Mouse (Mus musculus) intestine, embryonic 16.5 days (tissue): ENCODE results near the gene Mcfd2. TPM values are rescaled to one million over a fixed set of nuclear protein-coding genes. Genes with fewer than 3 reads are reported as not detected.

Experiments
- ATAC-seq: fragments of 200-750 bp; cut with Nextera tagmentation; 2 replicates; pipeline ENCODE4 v1.8.0; 2017; ENCODE audit warnings: moderate TSS enrichment, moderate library complexity
- H3K27ac ChIP-seq: fragments of 300-500 bp; sonication (generic); 2 replicates; pipeline ENCODE4 v1.5.1; 2014; ENCODE audit warnings: mild to moderate bottlenecking, low read length
- H3K27me3 ChIP-seq: fragments of 300-500 bp; sonication (generic); replicated peaks from 2 replicates; pipeline ENCODE4 v1.6.1; 2014; ENCODE audit warnings: low read length, control low read depth, mixed read lengths; ENCODE audit not compliant: control insufficient read depth, insufficient read depth
- H3K36me3 ChIP-seq: fragments of 300-500 bp; sonication (generic); 2 replicates; pipeline ENCODE4 v1.6.1; 2014; ENCODE audit warnings: low read length, control low read depth; ENCODE audit not compliant: control insufficient read depth, insufficient read depth
- H3K4me1 ChIP-seq: fragments of 300-500 bp; sonication (generic); 2 replicates; pipeline ENCODE4 v1.6.1; 2014; ENCODE audit warnings: low read length, control low read depth, mixed read lengths; ENCODE audit not compliant: control insufficient read depth, insufficient read depth
- H3K4me2 ChIP-seq: fragments of 300-500 bp; sonication (generic); 2 replicates; pipeline ENCODE4 v1.6.1; 2014; ENCODE audit warnings: low read depth, low read length, control low read depth
- H3K4me3 ChIP-seq: fragments of 300-500 bp; sonication (generic); 2 replicates; pipeline ENCODE4 v1.5.1; 2014; ENCODE audit warnings: mild to moderate bottlenecking, low read length
- H3K9ac ChIP-seq: fragments of 300-500 bp; sonication (generic); 2 replicates; pipeline ENCODE4 v1.6.1; 2014; ENCODE audit warnings: low read depth, low read length
- H3K9me3 ChIP-seq: fragments of 300-500 bp; sonication (generic); 2 replicates; pipeline ENCODE4 v1.6.1; 2016; ENCODE audit warnings: low read length, control low read depth; ENCODE audit not compliant: control insufficient read depth
- WGBS: fragments of 180-500 bp; shearing (Covaris S2); extraction: QIAGEN DNeasy Blood & Tissue Kit; methylation state at CpG from one replicate; pipeline ENCODE4 v1.1.7; 2014; 5-methylcytosine and 5-hydroxymethylcytosine counted together
- polyA plus RNA-seq: library from polyadenylated mRNA; unstranded; fragments of >200 nt; fragmentation: Nextera tagmentation; extraction: Ambion mirVana; gene quantifications from 2 replicates; pipeline ENCODE4 v1.2.1, GENCODE M21; 2015

Mcfd2 gene
- polyA plus RNA-seq, 1 experiment from 2014 or later: 150 TPM

DNA sequence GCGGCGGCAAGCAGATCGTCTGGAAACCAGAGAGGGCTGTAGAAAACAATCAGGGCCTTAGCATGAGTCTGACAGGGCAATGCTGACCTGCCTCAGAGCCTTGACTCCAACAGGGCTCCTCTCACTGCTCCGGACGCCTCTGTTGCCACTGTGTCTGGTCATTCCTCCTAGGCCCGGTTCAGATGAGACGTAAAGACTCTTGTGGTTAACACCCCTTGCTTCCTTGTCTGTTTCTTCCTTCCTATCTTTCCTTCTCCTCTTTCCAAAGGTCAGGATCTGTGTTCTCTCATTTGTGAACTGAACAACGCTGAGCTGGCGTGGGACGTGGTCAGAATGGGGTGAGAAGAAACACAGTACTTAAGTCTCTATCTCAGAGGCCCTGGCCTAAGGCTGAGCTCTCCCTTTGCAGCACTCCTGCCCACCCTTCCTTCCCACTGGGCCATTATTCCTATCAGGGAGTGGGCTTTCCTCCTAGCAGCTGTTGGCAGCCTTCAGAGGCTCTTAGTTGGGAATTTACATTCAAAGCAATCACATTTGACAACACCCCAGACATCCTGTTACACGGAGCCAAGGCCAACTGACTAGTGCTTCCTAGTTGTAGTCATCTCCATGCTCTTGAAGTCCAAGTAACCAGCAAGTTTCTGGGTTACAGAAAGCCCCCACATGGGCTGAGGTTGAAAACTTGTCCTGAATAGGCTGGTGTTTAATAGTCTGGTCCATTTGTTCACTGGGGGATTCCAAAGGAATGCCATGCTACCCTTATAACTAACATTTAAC lies 1.5 kb downstream of the Mcfd2 start:
- H3K9me3 ChIP-seq: no peaks in the 10 kb centered on the region
- 80% methylated on average over 11 of the region's 11 CpGs for WGBS
- H3K27ac ChIP-seq: peak overlapping the region; percentile 63
- ATAC-seq: no peak
- H3K4me1 ChIP-seq: peaks cover 11% of the 10 kb centered on the region
- H3K4me2 ChIP-seq: peak overlapping the region; percentile 79
- peaks cover 15% of the 10 kb centered on the region; the same call in 1 of the 2 replicates for H3K36me3 ChIP-seq
- H3K27me3 ChIP-seq: no peaks in the 10 kb centered on the region
- H3K9ac ChIP-seq: peak overlapping the region; percentile 98
- peak overlapping the region; percentile 95 for H3K4me3 ChIP-seq

DNA sequence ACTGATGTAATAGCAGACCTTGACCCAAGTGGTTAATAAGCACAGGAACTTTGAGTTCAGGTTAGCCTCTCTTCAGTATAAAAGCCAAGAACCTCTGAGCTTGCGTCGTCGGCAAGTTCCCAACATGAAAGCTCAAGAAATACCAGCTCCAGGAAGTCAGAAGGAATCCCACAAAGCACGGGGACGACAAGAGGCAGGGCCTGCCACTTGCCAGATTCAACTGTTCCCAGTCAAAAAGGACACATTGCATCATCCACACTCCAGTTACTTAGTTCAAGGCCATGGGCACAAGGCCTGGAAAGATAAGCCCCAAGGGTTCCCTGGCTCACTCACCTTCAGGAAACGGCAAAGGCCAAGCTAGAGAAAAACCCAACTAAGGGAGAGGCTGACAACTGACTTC lies 2.3 kb downstream of the Mcfd2 start:
- peak overlapping the region; percentile 63 for H3K27ac ChIP-seq

DNA sequence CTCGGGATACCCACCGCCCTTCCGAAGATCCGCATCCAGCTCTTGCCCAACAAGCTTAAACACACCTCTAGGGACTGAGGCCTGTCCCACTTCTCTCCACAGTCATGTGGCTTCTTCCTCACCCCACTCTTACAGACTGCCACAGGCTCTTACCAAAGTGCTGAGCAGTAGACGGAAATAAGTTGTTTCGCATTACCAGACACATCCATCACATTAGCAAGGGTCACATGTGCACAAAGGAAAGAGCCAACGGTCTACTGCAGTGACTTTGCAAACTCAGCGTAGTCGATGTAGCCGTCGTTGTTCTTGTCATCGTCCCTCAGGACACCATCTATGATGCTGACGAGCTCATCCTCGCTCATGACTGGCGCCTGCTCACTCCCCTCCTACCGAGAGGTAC lies 10.1 kb downstream of the Mcfd2 start:
- Histone ChIP-seq H3K27ac (no peak overlapping the region), H3K36me3 (peaks cover 44% of the 10 kb centered on the region), H3K4me2 (no peak overlapping the region), H3K9ac (no peak overlapping the region), H3K27me3 (no peaks in the 10 kb centered on the region), H3K4me3 (no peak overlapping the region), H3K9me3 (no peaks in the 10 kb centered on the region), H3K4me1 (no peaks in the 10 kb centered on the region)
- 88% methylated on average over 16 of the region's 16 CpGs for WGBS
- no peak for ATAC-seq

More for the DNA sequence above, 2.3 kb downstream of the Mcfd2 start:
- no peaks in the 10 kb centered on the region for H3K27me3 ChIP-seq
- no peaks in the 10 kb centered on the region for H3K9me3 ChIP-seq
- peaks cover 11% of the 10 kb centered on the region for H3K4me1 ChIP-seq
- no peak for ATAC-seq
- 81% methylated on average over 6 of the region's 6 CpGs for whole genome bisulfite sequencing
- no peak overlapping the region for H3K4me3 ChIP-seq
- H3K4me2 ChIP-seq: peak overlapping the region; percentile 79
- H3K36me3 ChIP-seq: peaks cover 15% of the 10 kb centered on the region; the same call in 1 of the 2 replicates
- no peak overlapping the region for H3K9ac ChIP-seq

GRCm38 (mm10) chr17:87254384-87254783 lies 11.4 kb downstream of the Mcfd2 start:
- ATAC-seq: no peak
- Histone ChIP-seq H3K4me1 (no peaks in the 10 kb centered on the region), H3K9ac (no peak overlapping the region), H3K9me3 (no peaks in the 10 kb centered on the region), H3K4me2 (no peak overlapping the region), H3K27me3 (no peaks in the 10 kb centered on the region), H3K36me3 (peaks cover 35% of the 10 kb centered on the region), H3K27ac (no peak overlapping the region; the same call in 1 of the 2 replicates), H3K4me3 (no peak overlapping the region)
- WGBS: 80% methylated on average over 8 of the region's 8 CpGs

DNA sequence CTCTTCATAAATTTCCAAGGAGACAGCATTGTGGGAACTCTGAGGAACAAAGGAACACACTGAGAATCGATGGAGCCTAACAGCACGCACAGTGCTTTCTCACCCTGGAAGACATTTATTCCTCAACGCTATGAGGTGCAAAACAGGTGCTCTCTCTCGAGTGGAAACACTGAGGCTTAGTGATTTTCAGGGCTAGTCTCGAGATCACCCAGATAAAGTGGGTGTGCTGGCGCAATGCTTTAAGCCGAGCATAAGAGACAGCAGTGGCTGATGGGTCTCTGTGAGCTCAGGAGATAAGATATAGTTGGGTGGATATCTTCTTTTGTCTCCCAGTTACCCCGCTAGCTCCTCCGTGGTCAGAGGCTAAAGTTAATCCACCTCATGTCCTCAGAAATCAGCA lies 19.6 kb downstream of the Mcfd2 start:
- no peak for ATAC-seq
- H3K27me3 ChIP-seq: no peaks in the 10 kb centered on the region
- H3K9me3 ChIP-seq: no peaks in the 10 kb centered on the region
- 0 out of 2 replicates have a peak, but pooled peaks cover 5% of the 10 kb centered on the region for H3K4me1 ChIP-seq
- H3K4me3 ChIP-seq: no peak overlapping the region
- no peak overlapping the region for H3K9ac ChIP-seq
- no peak overlapping the region for H3K4me2 ChIP-seq
- no peak overlapping the region for H3K27ac ChIP-seq
- WGBS: 69% methylated on average over 9 of the region's 9 CpGs
- H3K36me3 ChIP-seq: no peaks in the 10 kb centered on the region

- Histone ChIP-seq H3K9ac (no peak overlapping the region), H3K4me1 (no peaks in the 10 kb centered on the region), H3K36me3 (no peaks in the 10 kb centered on the region), H3K27me3 (no peaks in the 10 kb centered on the region), H3K4me2 (no peak overlapping the region), H3K27ac (no peak overlapping the region), H3K4me3 (no peak overlapping the region), H3K9me3 (no peaks in the 10 kb centered on the region)
- 85% methylated on average over 11 of the region's 11 CpGs for WGBS
- ATAC-seq: no peak
Measured at GRCm38 (mm10) chr17:87237826-87238225, 27.9 kb downstream of the Mcfd2 start.

GRCm38 (mm10) chr17:87236725-87237650 lies 28.7 kb downstream of the Mcfd2 start:
- Histone ChIP-seq H3K9ac (no peak overlapping the region), H3K27me3 (no peaks in the 10 kb centered on the region), H3K4me1 (no peaks in the 10 kb centered on the region), H3K27ac (no peak overlapping the region), H3K36me3 (no peaks in the 10 kb centered on the region), H3K9me3 (no peaks in the 10 kb centered on the region), H3K4me3 (no peak overlapping the region), H3K4me2 (no peak overlapping the region)
- 41% methylated on average over 18 of the region's 18 CpGs for WGBS
- ATAC-seq: peak; percentile 77

DNA sequence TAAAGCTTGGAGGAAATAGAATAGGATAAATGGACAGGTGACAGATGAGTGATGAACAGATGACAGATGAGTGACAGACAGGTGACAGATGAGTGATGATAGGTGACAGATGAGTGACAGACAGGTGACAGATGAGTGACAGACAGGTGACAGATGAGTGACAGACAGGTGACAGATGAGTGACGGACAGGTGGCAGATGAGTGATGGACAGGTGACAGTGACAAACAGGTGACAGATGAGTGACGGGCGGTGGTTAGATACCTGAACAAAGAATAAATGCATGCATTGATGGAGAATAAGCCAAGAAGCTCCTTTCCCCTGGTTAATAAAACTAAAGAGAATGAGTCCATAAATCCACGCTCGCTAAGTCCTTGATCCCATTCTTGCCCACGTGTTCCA lies 30.7 kb downstream of the Mcfd2 start:
- Histone ChIP-seq H3K4me2 (no peak overlapping the region), H3K9ac (no peak overlapping the region), H3K36me3 (no peaks in the 10 kb centered on the region), H3K4me3 (no peak overlapping the region), H3K27me3 (no peaks in the 10 kb centered on the region), H3K4me1 (no peaks in the 10 kb centered on the region), H3K9me3 (no peaks in the 10 kb centered on the region), H3K27ac (no peak overlapping the region)
- WGBS: 92% methylated on average over 6 of the region's 6 CpGs
- ATAC-seq: no peak

DNA sequence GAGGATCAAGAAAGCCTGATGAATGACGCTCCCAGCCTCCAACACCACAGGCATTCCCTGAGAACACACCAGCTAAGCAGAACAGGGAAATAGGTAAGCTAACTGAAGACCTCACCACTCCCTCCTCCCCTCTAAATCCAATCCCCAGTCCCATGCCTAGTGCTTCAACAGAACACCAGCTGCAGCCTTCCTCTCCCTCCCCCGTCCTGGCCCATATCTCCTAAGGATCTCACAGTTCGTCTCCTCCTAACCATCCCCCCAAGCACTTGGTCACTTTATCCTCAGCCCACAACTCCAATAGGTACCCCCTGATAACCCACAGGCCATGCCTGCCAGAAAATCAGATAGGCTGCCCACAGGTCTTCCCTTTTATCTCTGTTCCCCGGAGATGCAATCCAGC lies 37.9 kb downstream of the Mcfd2 start:
- Histone ChIP-seq H3K4me1 (no peaks in the 10 kb centered on the region), H3K4me3 (no peak overlapping the region), H3K4me2 (no peak overlapping the region), H3K9ac (no peak overlapping the region), H3K27me3 (no peaks in the 10 kb centered on the region), H3K27ac (no peak overlapping the region), H3K9me3 (no peaks in the 10 kb centered on the region), H3K36me3 (no peaks in the 10 kb centered on the region)
- no peak for ATAC-seq
- WGBS: 60% methylated on average over 4 of the region's 4 CpGs
